Mouse (Mus musculus): ENCODE results near the gene Dclre1b. TPM values are rescaled to one million over a fixed set of nuclear protein-coding genes. Genes with fewer than 3 reads are reported as not detected.
A peak's percentile ranks its signal among the peaks of the same experiment; 100 is the strongest.
"Not testable (repeated sequence)": the region's sequence is repeated elsewhere in the genome, so short reads cannot be mapped to it uniquely, and the experiment has no call there.

Dclre1b gene
- polyA plus RNA-seq, 1 experiment from 2014 or later: 29.8 TPM

- ATAC-seq (ENCODE audit: low FRiP score, low TSS enrichment): no peak
- no peaks in the 10 kb centered on the region for H3K4me1 ChIP-seq (ENCODE audit: insufficient read depth, low read length)
- no peak overlapping the region for H3K4me3 ChIP-seq (ENCODE audit: low read length)
- no peak overlapping the region for H3K27ac ChIP-seq (ENCODE audit: low read length)
- no peak overlapping the region for H3K4me2 ChIP-seq (replicated peaks; ENCODE audit: low read depth, low read length)
- no peak overlapping the region for H3K9ac ChIP-seq (replicated peaks; ENCODE audit: low read length)
- peaks cover 3% of the 10 kb centered on the region; the same call in 1 of the 2 replicates for H3K36me3 ChIP-seq (ENCODE audit: insufficient read depth, low read length)
- no peaks in the 10 kb centered on the region for H3K9me3 ChIP-seq (ENCODE audit: low read length)
- H3K27me3 ChIP-seq (ENCODE audit: insufficient read depth, low read length): no peaks in the 10 kb centered on the region
These were observed 18.3 kb upstream of the Dclre1b start for GRCm38 (mm10) chr3:103827548-103827947.

DNA sequence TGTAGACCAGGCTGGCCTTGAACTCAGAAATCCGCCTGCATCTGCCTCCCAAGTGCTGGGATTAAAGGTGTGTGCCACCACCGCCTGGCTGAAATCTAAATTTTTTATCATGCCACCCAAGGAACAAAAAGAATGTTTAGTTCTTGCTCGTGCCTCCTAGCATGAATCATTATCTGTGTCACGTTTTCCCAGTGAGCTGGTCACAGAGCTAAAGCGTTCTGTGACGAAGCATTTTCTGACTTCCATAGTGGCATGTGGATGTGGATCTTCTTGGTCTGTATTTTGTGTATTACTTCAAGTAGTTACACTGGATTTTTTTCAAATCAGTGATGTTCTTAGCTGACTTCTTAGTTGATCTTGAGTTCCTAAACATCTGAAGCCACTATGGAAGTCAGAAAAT, 1.7 kb upstream of the Dclre1b start:
- no peaks in the 10 kb centered on the region for H3K9me3 ChIP-seq (ENCODE audit: low read length)
- peaks cover 20% of the 10 kb centered on the region for H3K36me3 ChIP-seq (ENCODE audit: insufficient read depth, low read length)
- H3K9ac ChIP-seq (replicated peaks; ENCODE audit: low read length): no peak overlapping the region
- H3K27ac ChIP-seq (ENCODE audit: low read length): no peak overlapping the region
- H3K27me3 ChIP-seq (ENCODE audit: insufficient read depth, low read length): no peaks in the 10 kb centered on the region
- no peak for ATAC-seq (ENCODE audit: low FRiP score, low TSS enrichment)
- H3K4me1 ChIP-seq (ENCODE audit: insufficient read depth, low read length): peaks cover 16% of the 10 kb centered on the region
- H3K4me3 ChIP-seq (ENCODE audit: low read length): no peak overlapping the region
- WGBS: 89% methylated on average over 6 of the region's 6 CpGs
- no peak overlapping the region for H3K4me2 ChIP-seq (replicated peaks; ENCODE audit: low read depth, low read length)

- Histone ChIP-seq H3K4me1 (ENCODE audit: insufficient read depth, low read length) (peaks cover 16% of the 10 kb centered on the region), H3K27ac (ENCODE audit: low read length) (peak overlapping the region; percentile 95), H3K9ac (replicated peaks; ENCODE audit: low read length) (peak overlapping the region; percentile 93), H3K9me3 (ENCODE audit: low read length) (no peaks in the 10 kb centered on the region), H3K4me3 (ENCODE audit: low read length) (peak overlapping the region; percentile 93), H3K4me2 (replicated peaks; ENCODE audit: low read depth, low read length) (peak overlapping the region; percentile 76), H3K27me3 (ENCODE audit: insufficient read depth, low read length) (no peaks in the 10 kb centered on the region), H3K36me3 (ENCODE audit: insufficient read depth, low read length) (peaks cover 17% of the 10 kb centered on the region)
- peak; percentile 60 for ATAC-seq (ENCODE audit: low FRiP score, low TSS enrichment)
- WGBS: 4% methylated on average over 14 of the region's 14 CpGs
These were observed 531 bp upstream of the Dclre1b start for GRCm38 (mm10) chr3:103809799-103810150.

- no peak overlapping the region for H3K9ac ChIP-seq (replicated peaks; ENCODE audit: low read length)
- no peak overlapping the region for H3K4me2 ChIP-seq (replicated peaks; ENCODE audit: low read depth, low read length)
- peaks cover 28% of the 10 kb centered on the region for H3K36me3 ChIP-seq (ENCODE audit: insufficient read depth, low read length)
- H3K4me1 ChIP-seq (ENCODE audit: insufficient read depth, low read length): peaks cover 16% of the 10 kb centered on the region
- H3K27me3 ChIP-seq (ENCODE audit: insufficient read depth, low read length): no peaks in the 10 kb centered on the region
- no peak overlapping the region for H3K27ac ChIP-seq (ENCODE audit: low read length)
- no peaks in the 10 kb centered on the region for H3K9me3 ChIP-seq (ENCODE audit: low read length)
- ATAC-seq (ENCODE audit: low FRiP score, low TSS enrichment): no peak
- H3K4me3 ChIP-seq (ENCODE audit: low read length): no peak overlapping the region
- WGBS: 84% methylated on average over 1 of the region's 1 CpGs
These were observed 3.6 kb downstream of the Dclre1b start for GRCm38 (mm10) chr3:103805671-103806070.

DNA sequence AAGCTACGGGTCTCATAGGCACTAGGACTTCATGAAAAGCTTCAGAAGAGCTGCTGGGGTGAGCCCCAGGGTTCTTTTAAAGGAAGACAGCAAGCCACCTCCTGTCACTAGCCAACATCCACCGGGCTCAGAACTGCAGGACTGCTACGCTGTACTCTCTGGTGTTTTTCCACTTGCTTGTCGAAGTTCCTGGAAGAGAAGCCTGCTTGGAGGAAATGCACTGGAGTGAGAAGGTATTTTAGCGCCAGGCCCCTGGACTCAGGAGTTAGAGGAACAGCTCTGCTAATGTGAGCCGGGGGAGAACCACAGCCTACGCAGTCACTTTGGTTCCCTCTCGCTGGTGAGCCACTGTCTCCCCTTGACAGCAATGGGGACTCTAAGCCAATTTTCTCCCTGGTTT, 6.4 kb downstream of the Dclre1b start:
- Histone ChIP-seq H3K9me3 (ENCODE audit: low read length) (no peaks in the 10 kb centered on the region), H3K4me1 (ENCODE audit: insufficient read depth, low read length) (peaks cover 2% of the 10 kb centered on the region), H3K36me3 (ENCODE audit: insufficient read depth, low read length) (peaks cover 28% of the 10 kb centered on the region), H3K27me3 (ENCODE audit: insufficient read depth, low read length) (no peaks in the 10 kb centered on the region), H3K9ac (replicated peaks; ENCODE audit: low read length) (no peak overlapping the region), H3K4me2 (replicated peaks; ENCODE audit: low read depth, low read length) (no peak overlapping the region), H3K27ac (ENCODE audit: low read length) (peak overlapping the region; percentile 56; the same call in 1 of the 2 replicates), H3K4me3 (ENCODE audit: low read length) (no peak overlapping the region)
- 82% methylated on average over 8 of the region's 8 CpGs for WGBS
- ATAC-seq (ENCODE audit: low FRiP score, low TSS enrichment): no peak

- H3K9me3 ChIP-seq (ENCODE audit: low read length): no peaks in the 10 kb centered on the region
- peaks cover 26% of the 10 kb centered on the region for H3K36me3 ChIP-seq (ENCODE audit: insufficient read depth, low read length)
- H3K4me1 ChIP-seq (ENCODE audit: insufficient read depth, low read length): no peaks in the 10 kb centered on the region
- H3K9ac ChIP-seq (replicated peaks; ENCODE audit: low read length): no peak overlapping the region
- ATAC-seq (ENCODE audit: low FRiP score, low TSS enrichment): peak; percentile 82
- no peaks in the 10 kb centered on the region for H3K27me3 ChIP-seq (ENCODE audit: insufficient read depth, low read length)
- no peak overlapping the region for H3K4me3 ChIP-seq (ENCODE audit: low read length)
- WGBS: 60% methylated on average over 10 of the region's 10 CpGs
- H3K4me2 ChIP-seq (replicated peaks; ENCODE audit: low read depth, low read length): no peak overlapping the region
- H3K27ac ChIP-seq (ENCODE audit: low read length): peak overlapping the region; percentile 53
These were observed 7.4 kb downstream of the Dclre1b start for GRCm38 (mm10) chr3:103801631-103802531.

DNA sequence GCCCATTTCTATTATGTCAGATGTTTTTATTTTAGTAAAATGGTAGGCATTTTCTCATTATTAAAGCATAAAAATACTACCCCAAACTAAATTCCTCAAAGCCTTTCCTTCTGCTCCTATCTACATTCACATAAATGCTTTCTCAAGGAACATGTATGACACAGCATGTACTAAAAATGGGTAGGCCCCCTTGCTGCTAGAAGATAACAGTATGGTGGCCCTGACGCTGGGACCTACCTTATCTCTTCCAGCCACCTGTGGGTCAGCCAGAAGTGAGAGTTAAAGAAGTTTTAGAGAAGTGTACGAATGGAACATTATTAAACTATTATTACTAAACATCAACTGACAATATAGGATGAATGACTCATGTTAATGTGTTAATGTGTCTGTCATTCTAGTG, 9.7 kb downstream of the Dclre1b start:
- peaks cover 14% of the 10 kb centered on the region for H3K36me3 ChIP-seq (ENCODE audit: insufficient read depth, low read length)
- H3K9me3 ChIP-seq (ENCODE audit: low read length): no peaks in the 10 kb centered on the region
- no peaks in the 10 kb centered on the region for H3K4me1 ChIP-seq (ENCODE audit: insufficient read depth, low read length)
- no peak overlapping the region for H3K4me3 ChIP-seq (ENCODE audit: low read length)
- H3K9ac ChIP-seq (replicated peaks; ENCODE audit: low read length): no peak overlapping the region
- H3K27me3 ChIP-seq (ENCODE audit: insufficient read depth, low read length): no peaks in the 10 kb centered on the region
- H3K27ac ChIP-seq (ENCODE audit: low read length): no peak overlapping the region
- ATAC-seq (ENCODE audit: low FRiP score, low TSS enrichment): no peak
- H3K4me2 ChIP-seq (replicated peaks; ENCODE audit: low read depth, low read length): no peak overlapping the region
- 79% methylated on average over 2 of the region's 2 CpGs for WGBS

DNA sequence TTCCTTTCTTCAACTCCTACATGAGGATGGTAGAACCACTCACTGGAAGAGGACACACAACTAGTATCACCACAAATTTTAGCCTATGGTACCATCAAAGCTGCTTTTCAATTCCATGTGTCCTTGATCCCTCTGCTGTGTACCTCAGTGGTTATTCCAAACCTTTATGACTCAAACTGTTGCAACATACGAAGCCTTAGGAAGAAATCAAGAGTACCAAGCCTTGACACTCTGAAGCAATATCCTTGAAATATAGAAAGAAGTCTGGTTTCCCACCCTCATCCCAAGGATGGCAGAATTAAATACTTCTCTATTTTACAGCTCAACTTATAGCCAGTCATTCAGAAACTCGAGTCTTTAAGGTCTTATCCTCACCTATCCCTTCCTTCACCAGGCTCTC, 12.9 kb downstream of the Dclre1b start:
- 72% methylated on average over 2 of the region's 2 CpGs for WGBS
- H3K27me3 ChIP-seq (ENCODE audit: insufficient read depth, low read length): no peaks in the 10 kb centered on the region
- H3K36me3 ChIP-seq (ENCODE audit: insufficient read depth, low read length): no peaks in the 10 kb centered on the region
- H3K9me3 ChIP-seq (ENCODE audit: low read length): no peaks in the 10 kb centered on the region
- no peak overlapping the region for H3K27ac ChIP-seq (ENCODE audit: low read length)
- H3K4me2 ChIP-seq (replicated peaks; ENCODE audit: low read depth, low read length): no peak overlapping the region
- no peak overlapping the region for H3K4me3 ChIP-seq (ENCODE audit: low read length)
- H3K4me1 ChIP-seq (ENCODE audit: insufficient read depth, low read length): peaks cover 5% of the 10 kb centered on the region; the same call in 1 of the 2 replicates
- no peak for ATAC-seq (ENCODE audit: low FRiP score, low TSS enrichment)
- H3K9ac ChIP-seq (replicated peaks; ENCODE audit: low read length): no peak overlapping the region

GRCm38 (mm10) chr3:103792566-103792965, 16.7 kb downstream of the Dclre1b start:
- ATAC-seq (ENCODE audit: low FRiP score, low TSS enrichment): no peak
- Histone ChIP-seq H3K9ac (replicated peaks; ENCODE audit: low read length) (no peak overlapping the region), H3K4me1 (ENCODE audit: insufficient read depth, low read length) (peaks cover 22% of the 10 kb centered on the region), H3K4me3 (ENCODE audit: low read length) (no peak overlapping the region), H3K9me3 (ENCODE audit: low read length) (no peaks in the 10 kb centered on the region), H3K27ac (ENCODE audit: low read length) (no peak overlapping the region), H3K36me3 (ENCODE audit: insufficient read depth, low read length) (no peaks in the 10 kb centered on the region), H3K4me2 (replicated peaks; ENCODE audit: low read depth, low read length) (no peak overlapping the region), H3K27me3 (ENCODE audit: insufficient read depth, low read length) (no peaks in the 10 kb centered on the region)
- WGBS: 69% methylated on average over 1 of the region's 1 CpGs

DNA sequence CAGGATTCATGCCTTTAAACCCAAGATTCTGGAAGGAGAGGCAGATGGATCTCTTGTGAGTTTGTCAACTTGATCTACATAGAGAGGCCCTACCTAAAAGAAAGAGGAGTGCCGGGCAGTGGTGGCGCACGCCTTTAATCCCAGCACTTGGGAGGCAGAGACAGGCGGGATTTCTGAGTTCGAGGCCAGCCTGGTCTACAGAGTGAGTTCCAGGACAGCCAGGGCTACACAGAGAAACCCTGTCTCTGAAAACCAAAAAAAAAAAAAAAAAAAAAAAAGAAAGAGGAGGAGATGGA, 17.2 kb downstream of the Dclre1b start:
- not testable (repeated sequence) for H3K27me3 ChIP-seq (ENCODE audit: insufficient read depth, low read length); H3K4me3 ChIP-seq (ENCODE audit: low read length); H3K9ac ChIP-seq (replicated peaks; ENCODE audit: low read length); H3K4me2 ChIP-seq (replicated peaks; ENCODE audit: low read depth, low read length); H3K36me3 ChIP-seq (ENCODE audit: insufficient read depth, low read length); H3K9me3 ChIP-seq (ENCODE audit: low read length); ATAC-seq (ENCODE audit: low FRiP score, low TSS enrichment); H3K27ac ChIP-seq (ENCODE audit: low read length)
- WGBS: 79% methylated on average over 5 of the region's 5 CpGs
- H3K4me1 ChIP-seq (ENCODE audit: insufficient read depth, low read length): peaks cover 22% of the 10 kb centered on the region

All from kidney, embryonic 16.5 days (tissue).